Mouse (Mus musculus) forebrain, embryonic 11.5 days (tissue): ENCODE measurements around the gene Prcc. TPM values are rescaled to one million over a fixed set of nuclear protein-coding genes. Genes with fewer than 3 reads are reported as not detected.
"Not testable (repeated sequence)": the region's sequence is repeated elsewhere in the genome, so short reads cannot be mapped to it uniquely, and the experiment has no call there.

Source experiments
- ATAC-seq: fragments of 200-750 bp; cut with Nextera tagmentation; replicated peaks from 2 replicates; pipeline ENCODE4 v1.8.0; 2017; ENCODE audit warnings: moderate TSS enrichment; ENCODE audit not compliant: low FRiP score
- DNase-seq: peaks from one replicate; pipeline ENCODE4 v3.0.0-alpha.2; 2017; ENCODE audit warnings: low spot score
- H3K27ac ChIP-seq: fragments of 300-500 bp; sonication (generic); 2 replicates; pipeline ENCODE4 v1.5.1; 2014; ENCODE audit warnings: low read depth, low read length
- H3K27me3 ChIP-seq: fragments of 300-500 bp; sonication (generic); 2 replicates; pipeline ENCODE4 v1.6.1; 2014; ENCODE audit warnings: mild to moderate bottlenecking, low read length, mixed read lengths; ENCODE audit not compliant: control insufficient read depth, insufficient read depth
- H3K36me3 ChIP-seq: fragments of 300-500 bp; sonication (generic); 2 replicates; pipeline ENCODE4 v1.6.1; 2014; ENCODE audit warnings: mild to moderate bottlenecking, low read length, moderate library complexity, mixed read lengths; ENCODE audit not compliant: control insufficient read depth, insufficient read depth
- H3K4me1 ChIP-seq: fragments of 300-500 bp; sonication (generic); replicated peaks from 2 replicates; pipeline ENCODE4 v1.6.1; 2014; ENCODE audit warnings: low read length, mixed read lengths; ENCODE audit not compliant: control insufficient read depth, insufficient read depth
- H3K4me2 ChIP-seq: fragments of 300-500 bp; sonication (generic); 2 replicates; pipeline ENCODE4 v1.6.1; 2014; ENCODE audit warnings: low read depth, mild to moderate bottlenecking, low read length, moderate library complexity, mixed read lengths; ENCODE audit not compliant: severe bottlenecking
- H3K4me3 ChIP-seq: fragments of 300-500 bp; sonication (generic); 2 replicates; pipeline ENCODE4 v1.5.1; 2014; ENCODE audit warnings: low read depth, low read length
- H3K9ac ChIP-seq: fragments of 300-500 bp; sonication (generic); 2 replicates; pipeline ENCODE4 v1.6.1; 2014; ENCODE audit warnings: low read length
- H3K9me3 ChIP-seq: fragments of 300-500 bp; sonication (generic); 2 replicates; pipeline ENCODE4 v1.6.1; 2016; ENCODE audit warnings: low read length, mixed read lengths; ENCODE audit not compliant: control insufficient read depth
- WGBS: fragments of 180-500 bp; shearing (Covaris S2); extraction: QIAGEN DNeasy Blood & Tissue Kit; methylation state at CpG from one replicate; pipeline ENCODE4 v1.1.7; 2014; 5-methylcytosine and 5-hydroxymethylcytosine counted together
- polyA plus RNA-seq: library from polyadenylated mRNA; unstranded; fragments of >200 nt; fragmentation: Nextera tagmentation; extraction: Ambion mirVana; gene quantifications from 2 replicates; pipeline ENCODE4 v1.2.1, GENCODE M21; 2014

Prcc gene
- polyA plus RNA-seq, 1 experiment from 2014 or later, result 19.6 TPM

GRCm38 (mm10) chr3:87899776-87900175 is 14.4 kb upstream of the Prcc start:
- Histone ChIP-seq H3K36me3 (no peaks in the 10 kb centered on the region), H3K9ac (no peak overlapping the region), H3K27ac (no peak overlapping the region), H3K4me2 (no peak overlapping the region), H3K4me3 (no peak overlapping the region), H3K4me1 (no peaks in the 10 kb centered on the region), H3K9me3 (no peaks in the 10 kb centered on the region), H3K27me3 (no peaks in the 10 kb centered on the region)
- no peak for ATAC-seq
- DNase-seq, result no peak
- 84% methylated on average over 3 of the region's 3 CpGs for WGBS

GRCm38 (mm10) chr3:87899266-87899665 is 13.9 kb upstream of the Prcc start:
- H3K36me3 ChIP-seq, result no peaks in the 10 kb centered on the region
- ATAC-seq (no peak), DNase-seq (no peak)
- 82% methylated on average over 3 of the region's 3 CpGs for WGBS
- H3K9me3 ChIP-seq, result no peaks in the 10 kb centered on the region
- no peak overlapping the region for H3K27ac ChIP-seq
- no peak overlapping the region for H3K4me3 ChIP-seq
- H3K9ac ChIP-seq, result no peak overlapping the region
- no peaks in the 10 kb centered on the region for H3K27me3 ChIP-seq
- no peaks in the 10 kb centered on the region for H3K4me1 ChIP-seq
- H3K4me2 ChIP-seq, result no peak overlapping the region

GRCm38 (mm10) chr3:87893367-87893905 is 8.0 kb upstream of the Prcc start:
- DNase-seq (no peak), ATAC-seq (no peak)
- H3K9me3 ChIP-seq, result no peaks in the 10 kb centered on the region
- H3K9ac ChIP-seq, result no peak overlapping the region
- H3K4me2 ChIP-seq, result no peak overlapping the region
- 69% methylated on average over 3 of the region's 3 CpGs for WGBS
- no peak overlapping the region for H3K27ac ChIP-seq
- H3K4me3 ChIP-seq, result no peak overlapping the region
- H3K36me3 ChIP-seq, result no peaks in the 10 kb centered on the region
- H3K4me1 ChIP-seq, result no peaks in the 10 kb centered on the region
- no peaks in the 10 kb centered on the region for H3K27me3 ChIP-seq

GRCm38 (mm10) chr3:87891481-87891880 is 6.1 kb upstream of the Prcc start:
- DNase-seq (no peak), ATAC-seq (no peak)
- no peaks in the 10 kb centered on the region for H3K27me3 ChIP-seq
- 43% methylated on average over 3 of the region's 3 CpGs for WGBS
- no peaks in the 10 kb centered on the region for H3K4me1 ChIP-seq
- no peaks in the 10 kb centered on the region for H3K36me3 ChIP-seq
- H3K4me3 ChIP-seq, result no peak overlapping the region
- H3K9ac ChIP-seq, result no peak overlapping the region
- H3K9me3 ChIP-seq, result no peaks in the 10 kb centered on the region; the same call in 1 of the 2 replicates
- H3K4me2 ChIP-seq, result no peak overlapping the region
- H3K27ac ChIP-seq, result no peak overlapping the region

- H3K4me2 ChIP-seq, H3K9ac ChIP-seq, H3K9me3 ChIP-seq, ATAC-seq, H3K27ac ChIP-seq, H3K36me3 ChIP-seq, DNase-seq, H3K4me3 ChIP-seq, H3K4me1 ChIP-seq, H3K27me3 ChIP-seq: not testable (repeated sequence)
- WGBS, result 80% methylated on average over 4 of the region's 4 CpGs
Measured at GRCm38 (mm10) chr3:87887400-87887799, 2.0 kb upstream of the Prcc start.

DNA sequence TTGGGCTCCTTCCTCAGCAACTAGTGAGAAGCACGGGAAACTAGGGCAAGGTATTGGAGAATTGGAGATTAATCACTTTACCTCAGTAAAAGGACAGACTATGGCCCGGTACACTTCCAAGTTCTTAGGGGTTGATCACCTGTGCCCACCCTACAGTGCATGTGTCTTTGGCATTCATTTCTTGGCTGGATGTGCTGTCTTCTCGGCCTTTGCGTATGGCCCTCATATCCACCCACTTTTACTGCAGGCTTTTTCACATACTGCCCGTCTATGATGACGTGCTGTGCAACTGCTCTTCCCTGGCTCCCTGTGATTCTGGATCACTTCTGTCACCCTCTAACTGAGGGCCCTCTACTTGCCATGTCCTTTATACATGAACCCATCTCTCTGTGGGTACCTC is 1.0 kb upstream of the Prcc start:
- Histone ChIP-seq H3K27me3 (no peaks in the 10 kb centered on the region), H3K36me3 (peaks cover under 1% of the 10 kb centered on the region; the same call in 1 of the 2 replicates), H3K4me3 (no peak overlapping the region), H3K9ac (no peak overlapping the region), H3K9me3 (no peaks in the 10 kb centered on the region; the same call in 1 of the 2 replicates), H3K27ac (no peak overlapping the region), H3K4me2 (no peak overlapping the region), H3K4me1 (peaks cover 5% of the 10 kb centered on the region; the same call in 1 of the 2 replicates)
- no peak for DNase-seq
- WGBS, result 90% methylated on average over 6 of the region's 6 CpGs
- no peak for ATAC-seq

DNA sequence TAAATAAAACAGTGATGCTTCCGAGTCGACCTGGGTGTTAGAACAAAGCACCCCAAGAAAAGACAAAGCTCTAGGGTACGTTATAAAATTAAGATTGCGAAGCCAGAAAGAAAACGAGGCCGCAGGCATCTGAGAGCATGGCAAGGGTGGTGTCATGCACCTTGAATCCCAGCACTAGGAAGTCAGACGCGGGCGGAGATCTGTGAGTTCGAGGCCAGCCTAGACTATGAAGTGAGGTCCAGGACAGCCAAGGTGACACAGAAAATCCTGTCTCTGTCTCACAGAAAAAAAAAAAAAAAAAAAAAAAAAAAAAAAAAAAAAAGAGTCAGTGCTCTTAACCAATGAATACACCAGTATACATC is 577 bp upstream of the Prcc start:
- H3K36me3 ChIP-seq, result peaks cover 3% of the 10 kb centered on the region; the same call in 1 of the 2 replicates
- H3K9me3 ChIP-seq, result no peaks in the 10 kb centered on the region; the same call in 1 of the 2 replicates
- DNase-seq (peak; percentile 61), ATAC-seq (peak; percentile 18; the same call in 1 of the 2 replicates)
- H3K4me3 ChIP-seq, result peak overlapping the region; percentile 97
- H3K4me2 ChIP-seq, result peak overlapping the region; percentile 38
- H3K4me1 ChIP-seq, result peaks cover 5% of the 10 kb centered on the region; the same call in 1 of the 2 replicates
- no peaks in the 10 kb centered on the region for H3K27me3 ChIP-seq
- WGBS, result 11% methylated on average over 10 of the region's 10 CpGs
- H3K27ac ChIP-seq, result no peak overlapping the region
- peak overlapping the region; percentile 13; the same call in 1 of the 2 replicates for H3K9ac ChIP-seq

GRCm38 (mm10) chr3:87884708-87885251 is 628 bp downstream of the Prcc start:
- DNase-seq, result peak; percentile 75
- H3K27ac ChIP-seq, result peak overlapping the region; percentile 68
- ATAC-seq, result peak; percentile 34
- peak overlapping the region; percentile 97 for H3K4me3 ChIP-seq
- peak overlapping the region; percentile 92 for H3K9ac ChIP-seq
- peaks cover 5% of the 10 kb centered on the region; the same call in 1 of the 2 replicates for H3K4me1 ChIP-seq
- H3K36me3 ChIP-seq, result peaks cover 3% of the 10 kb centered on the region
- under 1% methylated on average over 28 of the region's 28 CpGs for WGBS
- peak overlapping the region; percentile 59 for H3K4me2 ChIP-seq
- no peaks in the 10 kb centered on the region for H3K27me3 ChIP-seq
- H3K9me3 ChIP-seq, result no peaks in the 10 kb centered on the region; the same call in 1 of the 2 replicates

DNA sequence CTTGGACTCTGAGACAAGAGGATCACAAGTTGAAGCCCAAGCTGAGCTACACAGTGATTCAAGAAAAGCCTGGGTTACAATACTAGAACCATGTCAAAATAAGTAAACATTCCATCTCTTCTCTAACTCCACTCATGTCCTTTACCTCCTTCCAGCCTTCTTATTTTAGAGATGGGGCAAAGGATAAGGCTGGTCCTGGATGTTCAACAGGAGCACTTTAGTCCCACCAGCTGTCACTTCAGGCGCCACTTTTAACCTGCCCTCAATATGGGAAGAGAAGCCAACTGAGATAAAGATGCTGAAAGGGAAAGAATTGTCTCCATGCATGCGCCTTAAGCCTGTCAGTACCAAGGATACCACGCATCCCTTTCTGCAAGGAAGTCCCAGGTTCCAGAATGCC is 1.1 kb downstream of the Prcc start:
- Histone ChIP-seq H3K27me3 (no peaks in the 10 kb centered on the region), H3K36me3 (peaks cover 3% of the 10 kb centered on the region), H3K9me3 (no peaks in the 10 kb centered on the region; the same call in 1 of the 2 replicates), H3K4me3 (peak overlapping the region; percentile 97), H3K4me2 (peak overlapping the region; percentile 59), H3K4me1 (peaks cover 5% of the 10 kb centered on the region; the same call in 1 of the 2 replicates), H3K9ac (peak overlapping the region; percentile 92), H3K27ac (no peak overlapping the region)
- no peak for ATAC-seq
- WGBS, result 5% methylated on average over 3 of the region's 3 CpGs
- DNase-seq, result no peak
